8 mouse cellular contexts compared by ENCODE assay signal in genomic region chr2:121443068-121443349, GRCm38 (mm10). TPM values are rescaled to one million over a fixed set of nuclear protein-coding genes. Genes with fewer than 3 reads are reported as not detected.
DNase-seq lines count a peak whose midpoint lies in the region; ATAC-seq lines count a peak whose summit lies in the region.

No protein-coding gene starts in this region.

- H3K4me1 ChIP-seq in kidney, embryonic 16.5 days (ENCODE audit: insufficient read depth, low read length), result peaks cover 15% of the 10 kb centered on the region
- peaks cover 17% of the 10 kb centered on the region for H3K4me1 ChIP-seq in embryonic facial prominence, embryonic 12.5 days
- peaks cover 17% of the 10 kb centered on the region for H3K4me1 ChIP-seq in midbrain, embryonic 13.5 days (replicated peaks)

- H3K9me3 ChIP-seq in kidney, embryonic 16.5 days (ENCODE audit: low read length), result no peaks in the 10 kb centered on the region
- H3K9me3 ChIP-seq in embryonic facial prominence, embryonic 12.5 days, result no peaks in the 10 kb centered on the region
- no peaks in the 10 kb centered on the region for H3K9me3 ChIP-seq in midbrain, embryonic 13.5 days

- DNase-seq in kidney, postnatal 36 days, result no peak
- DNase-seq in embryo, embryonic 10 days (ENCODE audit: low spot score), result no peak
- no peak for DNase-seq in layer of hippocampus, adult 9-10 months (ENCODE audit: low spot score)
- DNase-seq in ovary, postnatal 36 days (ENCODE audit: low spot score), result no peak

- peak overlapping the region; percentile 63 for H3K9ac ChIP-seq in kidney, embryonic 16.5 days (replicated peaks; ENCODE audit: low read length)
- H3K9ac ChIP-seq in embryonic facial prominence, embryonic 12.5 days, result 0 out of 2 replicates have a peak overlapping the region, but pooled peaks have one; percentile 51
- H3K9ac ChIP-seq in midbrain, embryonic 13.5 days (replicated peaks), result 0 out of 2 replicates have a peak overlapping the region, but pooled peaks have one; percentile 32

- H3K27me3 ChIP-seq in kidney, embryonic 16.5 days (ENCODE audit: insufficient read depth, low read length), result no peaks in the 10 kb centered on the region
- H3K27me3 ChIP-seq in embryonic facial prominence, embryonic 12.5 days, result peaks cover 9% of the 10 kb centered on the region; the same call in 1 of the 2 replicates
- peaks cover 35% of the 10 kb centered on the region for H3K27me3 ChIP-seq in midbrain, embryonic 13.5 days

- peak overlapping the region; percentile 46 for H3K4me3 ChIP-seq in kidney, embryonic 16.5 days (ENCODE audit: low read length)
- H3K4me3 ChIP-seq in embryonic facial prominence, embryonic 12.5 days, result peak overlapping the region; percentile 46
- H3K4me3 ChIP-seq in midbrain, embryonic 13.5 days (replicated peaks), result 0 out of 2 replicates have a peak overlapping the region, but pooled peaks have one; percentile 29

- no peak for ATAC-seq in kidney, embryonic 16.5 days (ENCODE audit: low FRiP score, low TSS enrichment)
- ATAC-seq in embryonic facial prominence, embryonic 12.5 days (ENCODE audit: insufficient number of reproducible peaks, insufficient read depth, low FRiP score, low TSS enrichment), result no peak
- peak; percentile 7 for ATAC-seq in inflammation-experienced regulatory T-cells, adult 6 months
- ATAC-seq in midbrain, embryonic 13.5 days, result no peak

- no peak overlapping the region for H3K27ac ChIP-seq in kidney, embryonic 16.5 days (ENCODE audit: low read length)
- H3K27ac ChIP-seq in embryonic facial prominence, embryonic 12.5 days, result no peak overlapping the region
- no peak overlapping the region for H3K27ac ChIP-seq in midbrain, embryonic 13.5 days

- H3K36me3 ChIP-seq in kidney, embryonic 16.5 days (ENCODE audit: insufficient read depth, low read length), result peaks cover 10% of the 10 kb centered on the region
- H3K36me3 ChIP-seq in embryonic facial prominence, embryonic 12.5 days, result peaks cover 19% of the 10 kb centered on the region
- H3K36me3 ChIP-seq in midbrain, embryonic 13.5 days, result peaks cover 21% of the 10 kb centered on the region

- peak overlapping the region; percentile 60 for H3K4me2 ChIP-seq in kidney, embryonic 16.5 days (replicated peaks; ENCODE audit: low read depth, low read length)
- peak overlapping the region; percentile 86 for H3K4me2 ChIP-seq in embryonic facial prominence, embryonic 12.5 days (replicated peaks)
- H3K4me2 ChIP-seq in midbrain, embryonic 13.5 days (replicated peaks), result peak overlapping the region; percentile 57

- WGBS in kidney, embryonic 16.5 days, result 3% methylated on average over 8 of the region's 8 CpGs
- 19% methylated on average over 8 of the region's 8 CpGs for WGBS in embryonic facial prominence, embryonic 12.5 days
- 15% methylated on average over 8 of the region's 8 CpGs for whole genome bisulfite sequencing in midbrain, embryonic 13.5 days

RNA-seq across cellular contexts. Expression of gene Ell3, which starts 1.1 kb away (rescaled TPM):
- 12.3 and 14.5 TPM in 2 replicates for polyA plus RNA-seq in kidney, embryonic 16.5 days (2015; fragmentation: Nextera tagmentation; extraction: Ambion mirVana)
- 12.4 and 15.6 TPM in 2 replicates for polyA plus RNA-seq in embryonic facial prominence, embryonic 12.5 days (2016; fragmentation: Nextera tagmentation; extraction: Ambion mirVana)
- 1 to 10 TPM in 1 of 3 experiments, under 1 TPM in 2; 0.63 to 1.8 (median 0.65) TPM for polyA plus RNA-seq in inflammation-experienced regulatory T-cells, adult 6 months (2017; shearing (Covaris generic))
- 2.2 and 2.4 TPM in 2 replicates for polyA plus RNA-seq in midbrain, embryonic 13.5 days (2015; fragmentation: Nextera tagmentation; extraction: Ambion mirVana)

RNA-seq across cellular contexts. Expression of gene Serf2, which starts 6.0 kb away (rescaled TPM):
- 448 and 451 TPM in 2 replicates for polyA plus RNA-seq in kidney, embryonic 16.5 days (2015; fragmentation: Nextera tagmentation; extraction: Ambion mirVana)
- 495 and 504 TPM in 2 replicates for polyA plus RNA-seq in embryonic facial prominence, embryonic 12.5 days (2016; fragmentation: Nextera tagmentation; extraction: Ambion mirVana)
- 1,000 to 10,000 TPM in 1 of 3 experiments, 100 to 1,000 TPM in 2; 695 to 1,210 (median 882) TPM for polyA plus RNA-seq in inflammation-experienced regulatory T-cells, adult 6 months (2017; shearing (Covaris generic))
- 388 and 391 TPM in 2 replicates for polyA plus RNA-seq in midbrain, embryonic 13.5 days (2015; fragmentation: Nextera tagmentation; extraction: Ambion mirVana)

RNA-seq across cellular contexts. Expression of gene Hypk, which starts 10.1 kb away (rescaled TPM):
- polyA plus RNA-seq in kidney, embryonic 16.5 days (2015; fragmentation: Nextera tagmentation; extraction: Ambion mirVana), result 104 and 106 TPM in 2 replicates
- 128 and 143 TPM in 2 replicates for polyA plus RNA-seq in embryonic facial prominence, embryonic 12.5 days (2016; fragmentation: Nextera tagmentation; extraction: Ambion mirVana)
- polyA plus RNA-seq in inflammation-experienced regulatory T-cells, adult 6 months (2017; shearing (Covaris generic)), result 100 to 1,000 TPM; 130 to 261 (median 152) TPM
- 117 and 118 TPM in 2 replicates for polyA plus RNA-seq in midbrain, embryonic 13.5 days (2015; fragmentation: Nextera tagmentation; extraction: Ambion mirVana)

RNA-seq across cellular contexts. Expression of gene Serinc4, which starts 13.6 kb away (rescaled TPM):
- polyA plus RNA-seq in kidney, embryonic 16.5 days (2015; fragmentation: Nextera tagmentation; extraction: Ambion mirVana), result 0.09 and 0.18 TPM in 2 replicates
- polyA plus RNA-seq in embryonic facial prominence, embryonic 12.5 days (2016; fragmentation: Nextera tagmentation; extraction: Ambion mirVana), result not detected in 2 replicates
- polyA plus RNA-seq in inflammation-experienced regulatory T-cells, adult 6 months (2017; shearing (Covaris generic)), result under 1 TPM in 1 of 3 experiments, not detected in 2; 0.62 TPM
- polyA plus RNA-seq in midbrain, embryonic 13.5 days (2015; fragmentation: Nextera tagmentation; extraction: Ambion mirVana), result 1.3 and 1.5 TPM in 2 replicates

RNA-seq across cellular contexts. Expression of gene Catsper2, which starts 29.4 kb away (rescaled TPM):
- polyA plus RNA-seq in kidney, embryonic 16.5 days (2015; fragmentation: Nextera tagmentation; extraction: Ambion mirVana), result 2.0 and 3.0 TPM in 2 replicates
- polyA plus RNA-seq in embryonic facial prominence, embryonic 12.5 days (2016; fragmentation: Nextera tagmentation; extraction: Ambion mirVana), result 2.1 and 4.2 TPM in 2 replicates
- polyA plus RNA-seq in inflammation-experienced regulatory T-cells, adult 6 months (2017; shearing (Covaris generic)), result 1 to 10 TPM; 2.4 to 6.2 (median 3.1) TPM
- 5.0 and 5.3 TPM in 2 replicates for polyA plus RNA-seq in midbrain, embryonic 13.5 days (2015; fragmentation: Nextera tagmentation; extraction: Ambion mirVana)
